Mouse (Mus musculus) layer of hippocampus, postnatal 25 days (tissue): ENCODE measurements around the gene Slc4a2. TPM values are rescaled to one million over a fixed set of nuclear protein-coding genes. Genes with fewer than 3 reads are reported as not detected.
A peak's percentile ranks its signal among the peaks of the same experiment; 100 is the strongest.
"Not testable (repeated sequence)": the region's sequence is repeated elsewhere in the genome, so short reads cannot be mapped to it uniquely, and the experiment has no call there.

Experiments used
- DNase-seq, 2 experiments: peaks; one replicate each; pipeline ENCODE4 v3.0.0; 2022; ENCODE audit warnings: mixed read lengths in 2 of 2, low spot score in 1 of 2; ENCODE audit errors: extremely low spot score in 1 of 2
- total RNA-seq, 2 experiments: library from RNA; stranded (reverse); gene quantifications; 2 replicates each; pipeline ENCODE4 v1.2.3; 2021

The Slc4a2 gene
- total RNA-seq, 2 experiments from 2014 or later, result 31.7 to 34.4 TPM

- DNase-seq, result peak; percentile 59 to 92
Observed at GRCm38 (mm10) chr5:24393392-24393997, 30.1 kb upstream of the Slc4a2 start, which contains the start of gene Abcb8. Gene Abcb8 (plus strand): TSS chr5:24393663.

- peak; percentile 86 to 90 for DNase-seq
Observed at GRCm38 (mm10) chr5:24394165-24394894, 29.3 kb upstream of the Slc4a2 start.

GRCm38 (mm10) chr5:24396254-24396653 lies 27.4 kb upstream of the Slc4a2 start:
- DNase-seq, result not testable (repeated sequence)

GRCm38 (mm10) chr5:24399686-24400085 lies 24.0 kb upstream of the Slc4a2 start:
- DNase-seq, result no peak

GRCm38 (mm10) chr5:24400362-24400761 lies 23.3 kb upstream of the Slc4a2 start:
- no peak for DNase-seq

- DNase-seq, result no peak
Observed at GRCm38 (mm10) chr5:24400911-24401605, 22.6 kb upstream of the Slc4a2 start.

- no peak for DNase-seq
Observed at GRCm38 (mm10) chr5:24401969-24402368, 21.7 kb upstream of the Slc4a2 start.

GRCm38 (mm10) chr5:24404594-24405360 lies 18.9 kb upstream of the Slc4a2 start:
- DNase-seq, result no peak

GRCm38 (mm10) chr5:24405389-24405876 lies 18.2 kb upstream of the Slc4a2 start:
- DNase-seq, result no peak

GRCm38 (mm10) chr5:24408651-24409050 lies 15.0 kb upstream of the Slc4a2 start:
- DNase-seq, result no peak

GRCm38 (mm10) chr5:24409466-24409865 lies 14.2 kb upstream of the Slc4a2 start:
- DNase-seq, result no peak

- no peak for DNase-seq
Observed at GRCm38 (mm10) chr5:24412063-24412462, 11.6 kb upstream of the Slc4a2 start.

- DNase-seq, result no peak
Observed at GRCm38 (mm10) chr5:24413042-24413693, 10.5 kb upstream of the Slc4a2 start, which contains the start of gene Asic3. Gene Asic3 (plus strand): TSS chr5:24413392.

GRCm38 (mm10) chr5:24413938-24414337 lies 9.7 kb upstream of the Slc4a2 start:
- DNase-seq, result no peak

GRCm38 (mm10) chr5:24416222-24416736 lies 7.4 kb upstream of the Slc4a2 start:
- peak; percentile 49 to 67 for DNase-seq

- no peak for DNase-seq
Observed at GRCm38 (mm10) chr5:24417587-24417986, 6.0 kb upstream of the Slc4a2 start.

- no peak for DNase-seq
Observed at GRCm38 (mm10) chr5:24420381-24420780, 3.3 kb upstream of the Slc4a2 start.

GRCm38 (mm10) chr5:24424004-24424781 lies 556 bp downstream of the Slc4a2 start:
- no peak for DNase-seq

- peak; percentile 48 to 61 for DNase-seq
Observed at GRCm38 (mm10) chr5:24424861-24425411, 1.3 kb downstream of the Slc4a2 start.
